Comparison of ENCODE assay signal across 16 mouse cellular contexts in genomic region chr11:71360856-71361255, GRCm38 (mm10).
"Had no signal": no experiment of that assay in that cellular context is flagged by ENCODE, and none has a peak within 500 bp of the region (broad histone marks: within the 10 kb centered on the region; RNA-seq: fewer than 3 reads in every experiment).

No protein-coding gene starts in this region.

- DNase-seq: retina, postnatal 1 day; right cerebral cortex, adult 18-20 months; right cerebral cortex, postnatal 14 days; right cerebral cortex, postnatal 25 days; right cerebral cortex, postnatal 4 days; spleen, adult 18-20 months; thymus, adult 18-20 months; thymus, adult 2 months; thymus, postnatal 14 days; thymus, postnatal 25 days; thymus, postnatal 36 days; thymus, postnatal 4 days had no signal

- H3K9ac ChIP-seq: neural tube, embryonic 13.5 days; neural tube, embryonic 15.5 days; stomach, embryonic 15.5 days had no signal

- H3K36me3 ChIP-seq: neural tube, embryonic 13.5 days; neural tube, embryonic 15.5 days; stomach, embryonic 15.5 days had no signal

- H3K27me3 ChIP-seq: neural tube, embryonic 13.5 days; neural tube, embryonic 15.5 days; stomach, embryonic 15.5 days had no signal

- H3K4me3 ChIP-seq: neural tube, embryonic 13.5 days; neural tube, embryonic 15.5 days; stomach, embryonic 15.5 days had no signal

- H3K27ac ChIP-seq: neural tube, embryonic 13.5 days; neural tube, embryonic 15.5 days; stomach, embryonic 15.5 days; stomach, postnatal 0 days had no signal

- H3K4me2 ChIP-seq: neural tube, embryonic 13.5 days; neural tube, embryonic 15.5 days; stomach, embryonic 15.5 days had no signal

- H3K9me3 ChIP-seq: neural tube, embryonic 13.5 days; neural tube, embryonic 15.5 days; stomach, embryonic 15.5 days had no signal

- H3K4me1 ChIP-seq: neural tube, embryonic 13.5 days; neural tube, embryonic 15.5 days; stomach, embryonic 15.5 days had no signal
